ENCODE assay signal across 8 mouse cellular contexts in the genomic region with DNA sequence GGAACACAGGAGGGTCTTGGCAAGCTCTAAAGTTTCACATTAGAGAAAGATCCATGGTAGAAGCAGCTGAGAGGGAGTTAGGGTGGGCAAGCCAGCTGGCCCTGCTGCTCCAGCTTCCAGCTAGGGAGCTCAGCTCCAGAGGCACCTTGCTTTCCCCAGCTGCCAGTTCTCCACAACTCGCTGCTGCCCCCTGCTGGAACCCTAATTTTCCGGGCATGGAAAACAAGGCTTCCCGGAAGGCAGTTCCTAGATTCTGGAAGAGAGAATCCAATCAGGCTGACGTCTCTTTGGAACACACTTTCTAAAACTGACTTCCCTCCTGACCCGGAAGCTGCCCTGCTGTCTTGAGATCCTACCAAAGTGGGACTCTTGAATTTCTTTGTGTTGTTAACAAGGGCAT. TPM values are rescaled to one million over a fixed set of nuclear protein-coding genes. Genes with fewer than 3 reads are reported as not detected.
DNase-seq lines count a peak whose midpoint lies in the region; ATAC-seq and TF ChIP-seq lines count a peak whose summit lies in the region.

No protein-coding gene starts in this region.

- 3% methylated on average over 5 of the region's 5 CpGs for WGBS in hindbrain, embryonic 14.5 days
- 5% methylated on average over 5 of the region's 5 CpGs for WGBS in hindbrain, embryonic 13.5 days
- 0% methylated on average over 5 of the region's 5 CpGs for WGBS in forebrain, embryonic 13.5 days

- no peak overlapping the region for H3K9ac ChIP-seq in hindbrain, embryonic 14.5 days
- no peak overlapping the region for H3K9ac ChIP-seq in hindbrain, embryonic 13.5 days
- no peak overlapping the region for H3K9ac ChIP-seq in forebrain, embryonic 13.5 days

- peak; percentile 92 for DNase-seq in hindbrain, embryonic 14.5 days (ENCODE audit: low spot score)
- DNase-seq in brain, embryonic 14.5 days (ENCODE audit: low read depth): peak; percentile 90
- peak; percentile 94 to 99 for DNase-seq in heart, postnatal 36 days
- peak; percentile 86 to 94 for DNase-seq in left cerebral cortex, postnatal 14 days (ENCODE audit: low spot score in 2 of 2)
- peak; percentile 65 for DNase-seq in splenic B cell, adult 2 months (ENCODE audit: low read depth, low spot score)

- no peak for ATAC-seq in hindbrain, embryonic 14.5 days (ENCODE audit: low FRiP score)
- no peak for ATAC-seq in hindbrain, embryonic 13.5 days (ENCODE audit: low FRiP score)
- peak; percentile 65 for ATAC-seq in forebrain, embryonic 13.5 days
- 0 out of 2 replicates have a peak, but pooled peaks have one; percentile 45 for ATAC-seq in monocyte, adult 5-6 weeks (replicated peaks; ENCODE audit: insufficient number of reproducible peaks, low FRiP score, low TSS enrichment, poor library complexity, severe bottlenecking)

- peaks cover 11% of the 10 kb centered on the region; the same call in 1 of the 2 replicates for H3K4me1 ChIP-seq in hindbrain, embryonic 14.5 days (replicated peaks; ENCODE audit: control insufficient read depth, insufficient read depth, low read length)
- H3K4me1 ChIP-seq in hindbrain, embryonic 13.5 days (replicated peaks): peaks cover 12% of the 10 kb centered on the region
- H3K4me1 ChIP-seq in forebrain, embryonic 13.5 days: peaks cover 12% of the 10 kb centered on the region

- TF ChIP-seq CTCF in brain, embryonic 14.5 days (IDR thresholded peaks at IDR 0.05; ENCODE audit: borderline replicate concordance, extremely low read depth, insufficient read depth, insufficient read length): peak; percentile 96

- H3K36me3 ChIP-seq in hindbrain, embryonic 14.5 days (replicated peaks; ENCODE audit: control insufficient read depth, insufficient read depth): no peaks in the 10 kb centered on the region
- no peaks in the 10 kb centered on the region for H3K36me3 ChIP-seq in hindbrain, embryonic 13.5 days
- H3K36me3 ChIP-seq in forebrain, embryonic 13.5 days (ENCODE audit: poor library complexity, severe bottlenecking): no peaks in the 10 kb centered on the region
- H3K36me3 ChIP-seq in splenic B cell, adult 2 months (ENCODE audit: control insufficient read depth, insufficient read depth, low read length, poor library complexity, severe bottlenecking): no peaks in the 10 kb centered on the region

- H3K27ac ChIP-seq in hindbrain, embryonic 14.5 days: no peak overlapping the region
- no peak overlapping the region for H3K27ac ChIP-seq in hindbrain, embryonic 13.5 days
- H3K27ac ChIP-seq in forebrain, embryonic 13.5 days: no peak overlapping the region

- intact Hi-C loops in heart, postnatal 36 days (cut with DNase I): loop anchor here (1.0 to 5.0 kb wide), 6 partner anchors 18 to 385 kb away; partner anchors contain the start of genes Cnp, Hcrt and Stat3
- intact Hi-C loops in left cerebral cortex, postnatal 14 days (cut with DNase I): loop anchor here (1.0 to 10.0 kb wide), 4 partner anchors 64 to 242 kb away; partner anchors contain the start of genes Hcrt, Hspb9 and Kat2a

- no peak overlapping the region for H3K4me3 ChIP-seq in hindbrain, embryonic 14.5 days (replicated peaks; ENCODE audit: low read length)
- H3K4me3 ChIP-seq in hindbrain, embryonic 13.5 days: no peak overlapping the region
- no peak overlapping the region for H3K4me3 ChIP-seq in forebrain, embryonic 13.5 days

- no peaks in the 10 kb centered on the region for H3K9me3 ChIP-seq in hindbrain, embryonic 14.5 days (ENCODE audit: control insufficient read depth, low read length)
- H3K9me3 ChIP-seq in hindbrain, embryonic 13.5 days: no peaks in the 10 kb centered on the region
- H3K9me3 ChIP-seq in forebrain, embryonic 13.5 days (replicated peaks): no peaks in the 10 kb centered on the region

- H3K4me2 ChIP-seq in hindbrain, embryonic 14.5 days (replicated peaks): no peak overlapping the region
- H3K4me2 ChIP-seq in hindbrain, embryonic 13.5 days: no peak overlapping the region
- H3K4me2 ChIP-seq in forebrain, embryonic 13.5 days: no peak overlapping the region

- no peak for TF ChIP-seq POLR2A in brain, embryonic 14.5 days (IDR thresholded peaks at IDR 0.05; ENCODE audit: borderline replicate concordance, extremely low read depth, insufficient read depth, insufficient read length, poor library complexity, severe bottlenecking)

- peaks cover 26% of the 10 kb centered on the region for H3K27me3 ChIP-seq in hindbrain, embryonic 14.5 days (ENCODE audit: control insufficient read depth, insufficient read depth, low read length)
- H3K27me3 ChIP-seq in hindbrain, embryonic 13.5 days: peaks cover 33% of the 10 kb centered on the region
- peaks cover 41% of the 10 kb centered on the region for H3K27me3 ChIP-seq in forebrain, embryonic 13.5 days
- no peaks in the 10 kb centered on the region for H3K27me3 ChIP-seq in splenic B cell, adult 2 months (ENCODE audit: control insufficient read depth, insufficient read depth, low read length, poor library complexity, severe bottlenecking)

RNA-seq across cellular contexts. Expression of gene Cavin1, which starts 13.4 kb away (rescaled TPM):
- 20.1 and 21.1 TPM in 2 replicates for polyA plus RNA-seq in hindbrain, embryonic 14.5 days (2014; fragmentation: Nextera tagmentation; extraction: Ambion mirVana)
- polyA plus RNA-seq in hindbrain, embryonic 13.5 days (2015; fragmentation: Nextera tagmentation; extraction: Ambion mirVana): 42.0 and 43.9 TPM in 2 replicates
- polyA plus RNA-seq in brain, embryonic 14.5 days (2012; rRNA removed): 10.5 and 24.4 TPM in 2 replicates
- polyA plus RNA-seq in forebrain, embryonic 13.5 days (2015; fragmentation: Nextera tagmentation; extraction: Ambion mirVana): 19.5 and 23.4 TPM in 2 replicates
- total RNA-seq in heart, postnatal 36 days (2021): 100 to 1,000 TPM; 239 to 258 TPM
- total RNA-seq in left cerebral cortex, postnatal 14 days (2021): 10 to 100 TPM; 19.8 to 23.2 TPM
- 0.32 to 2.5 TPM in 2 of 3 replicates, not detected in the other for total RNA-seq in monocyte, adult 5-6 weeks (2017)

RNA-seq across cellular contexts. Expression of gene Stat3, which starts 17.9 kb away (rescaled TPM):
- 49.1 and 50.6 TPM in 2 replicates for polyA plus RNA-seq in hindbrain, embryonic 14.5 days (2014; fragmentation: Nextera tagmentation; extraction: Ambion mirVana)
- polyA plus RNA-seq in hindbrain, embryonic 13.5 days (2015; fragmentation: Nextera tagmentation; extraction: Ambion mirVana): 51.5 and 53.3 TPM in 2 replicates
- 29.1 and 36.9 TPM in 2 replicates for polyA plus RNA-seq in brain, embryonic 14.5 days (2012; rRNA removed)
- polyA plus RNA-seq in forebrain, embryonic 13.5 days (2015; fragmentation: Nextera tagmentation; extraction: Ambion mirVana): 24.6 and 29.1 TPM in 2 replicates
- total RNA-seq in heart, postnatal 36 days (2021): 10 to 100 TPM; 93.5 to 93.9 TPM
- 10 to 100 TPM; 32.9 to 34.2 TPM for total RNA-seq in left cerebral cortex, postnatal 14 days (2021)
- total RNA-seq in monocyte, adult 5-6 weeks (2017): 328 to 413 TPM (median 368 TPM) in 3 replicates

RNA-seq across cellular contexts. Expression of gene Atp6v0a1, which starts 52.0 kb away (rescaled TPM):
- 143 and 152 TPM in 2 replicates for polyA plus RNA-seq in hindbrain, embryonic 14.5 days (2014; fragmentation: Nextera tagmentation; extraction: Ambion mirVana)
- polyA plus RNA-seq in hindbrain, embryonic 13.5 days (2015; fragmentation: Nextera tagmentation; extraction: Ambion mirVana): 108 and 110 TPM in 2 replicates
- 144 and 197 TPM in 2 replicates for polyA plus RNA-seq in brain, embryonic 14.5 days (2012; rRNA removed)
- 52.9 and 56.3 TPM in 2 replicates for polyA plus RNA-seq in forebrain, embryonic 13.5 days (2015; fragmentation: Nextera tagmentation; extraction: Ambion mirVana)
- 10 to 100 TPM; 76.8 to 88.5 TPM for total RNA-seq in heart, postnatal 36 days (2021)
- 100 to 1,000 TPM; 489 to 499 TPM for total RNA-seq in left cerebral cortex, postnatal 14 days (2021)
- 26.0 to 42.7 TPM (median 37.5 TPM) in 3 replicates for total RNA-seq in monocyte, adult 5-6 weeks (2017)

Comparison
In these comparisons a context has a peak if more than half of its experiments do, and no peak if none do; other contexts are left out.
1. ATAC-seq: peak in forebrain, embryonic 13.5 days (single experiment) and monocyte, adult 5-6 weeks (single experiment); none in hindbrain, embryonic 14.5 days (single experiment) and hindbrain, embryonic 13.5 days (single experiment).
2. Peak in every context shown above with its lines, with median percentiles within 50 percentile points of each other: DNase-seq.